Mouse (Mus musculus): ENCODE data around the gene Gm20865. TPM values are rescaled to one million over a fixed set of nuclear protein-coding genes. Genes with fewer than 3 reads are reported as not detected.

Gene Gm20865
- not detected in 2 replicates for polyA plus RNA-seq (2012; rRNA removed)

DNA sequence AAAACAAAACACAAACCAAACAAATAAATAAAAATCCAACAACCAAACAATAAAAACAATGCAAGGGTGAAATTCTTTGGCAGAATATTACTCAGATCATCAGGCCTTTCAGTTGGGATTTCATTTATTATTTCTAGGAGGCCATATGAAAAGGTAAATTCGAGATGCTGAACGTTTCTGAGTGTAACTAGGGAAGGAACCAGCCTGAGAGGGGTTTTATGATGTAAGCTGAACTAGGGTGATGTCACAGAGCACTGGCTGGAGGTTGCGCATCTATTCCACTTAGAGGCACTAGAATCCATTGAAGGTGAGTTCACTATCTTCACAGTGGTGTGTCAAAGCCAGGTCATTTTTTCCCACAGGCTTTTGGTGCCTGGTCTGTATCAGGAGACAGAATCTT is at the start of gene Gm20865:
Gene Gm20865 (plus strand): TSS at position 301 of the 400 bp plus-strand sequence.

Other genes with a start within 250 kb of the Gm20865 start
- gene Gm29866, start 247.9 kb upstream of the Gm20865 start, polyA plus RNA-seq (2012; rRNA removed): not detected in 2 replicates
- not detected in 2 replicates for gene Gm20909, start 77.0 kb upstream of the Gm20865 start, polyA plus RNA-seq (2012; rRNA removed)

Measured in colon, adult 2 months (tissue).